Mouse (Mus musculus): ENCODE data around the gene Txn2.

Txn2 gene

GRCm38 (mm10) chr15:77907646-77908518 is 20.9 kb downstream of the Txn2 start:
- DNase-seq (ENCODE audit: extremely low read depth, low read depth) = no peak

DNA sequence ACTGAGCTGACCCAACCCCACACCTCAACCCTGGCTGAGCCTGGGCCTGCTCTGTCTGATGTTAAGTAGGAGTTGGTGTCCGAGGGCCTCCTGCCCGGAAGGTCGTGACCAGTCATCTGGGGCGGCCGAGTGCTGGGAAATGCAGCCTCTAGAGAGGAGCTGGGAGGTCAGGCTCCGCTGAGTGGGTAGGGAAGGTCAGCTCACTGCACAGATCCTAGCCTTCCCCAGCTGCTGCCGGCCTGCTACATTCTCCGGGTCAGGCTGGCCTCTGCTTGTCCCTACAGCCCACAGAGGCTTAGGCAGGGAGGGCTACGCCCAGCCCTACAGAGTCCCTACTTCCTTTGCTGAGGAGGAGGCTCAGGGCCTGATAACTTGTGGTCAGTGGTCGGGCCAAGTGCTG is 22.3 kb downstream of the Txn2 start:
- DNase-seq (ENCODE audit: extremely low read depth, low read depth) = no peak

- DNase-seq (ENCODE audit: extremely low read depth, low read depth) = no peak
These were observed 22.7 kb downstream of the Txn2 start for GRCm38 (mm10) chr15:77906081-77906480.

DNA sequence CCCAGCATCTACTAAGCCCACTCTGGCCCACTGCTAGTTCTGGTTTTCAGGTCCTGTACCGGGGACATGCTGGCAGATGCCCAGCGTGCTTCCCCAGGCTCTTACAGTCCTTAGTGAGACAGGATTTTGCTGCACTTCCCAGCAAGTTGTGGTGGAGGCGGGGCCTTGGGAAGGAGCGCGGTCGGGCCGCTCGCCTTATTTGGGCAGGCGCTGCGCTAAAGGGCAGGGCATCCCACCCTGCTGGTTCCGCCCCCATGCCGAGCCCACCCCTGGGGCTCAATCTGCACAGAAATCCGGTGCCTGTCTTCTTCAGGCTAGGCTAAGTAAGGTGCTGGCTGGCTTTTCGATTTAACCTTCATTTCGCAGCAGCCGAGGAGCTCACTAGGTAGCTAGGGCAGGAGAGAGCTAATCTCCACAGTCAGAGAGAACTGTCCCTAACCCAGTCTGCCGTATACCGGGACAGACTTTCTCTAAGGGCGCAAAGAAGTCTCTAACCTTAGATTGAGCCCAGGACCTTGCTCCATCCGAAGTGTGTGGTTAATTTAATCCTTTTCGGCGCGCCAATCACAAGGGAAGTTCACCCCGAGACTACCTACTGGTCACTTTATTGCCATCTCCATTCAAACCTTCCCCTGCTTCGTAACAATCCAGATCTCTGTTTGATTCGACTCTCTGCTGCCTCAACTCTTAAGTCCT is 23.4 kb downstream of the Txn2 start:
- no peak for DNase-seq (ENCODE audit: extremely low read depth, low read depth)

DNA sequence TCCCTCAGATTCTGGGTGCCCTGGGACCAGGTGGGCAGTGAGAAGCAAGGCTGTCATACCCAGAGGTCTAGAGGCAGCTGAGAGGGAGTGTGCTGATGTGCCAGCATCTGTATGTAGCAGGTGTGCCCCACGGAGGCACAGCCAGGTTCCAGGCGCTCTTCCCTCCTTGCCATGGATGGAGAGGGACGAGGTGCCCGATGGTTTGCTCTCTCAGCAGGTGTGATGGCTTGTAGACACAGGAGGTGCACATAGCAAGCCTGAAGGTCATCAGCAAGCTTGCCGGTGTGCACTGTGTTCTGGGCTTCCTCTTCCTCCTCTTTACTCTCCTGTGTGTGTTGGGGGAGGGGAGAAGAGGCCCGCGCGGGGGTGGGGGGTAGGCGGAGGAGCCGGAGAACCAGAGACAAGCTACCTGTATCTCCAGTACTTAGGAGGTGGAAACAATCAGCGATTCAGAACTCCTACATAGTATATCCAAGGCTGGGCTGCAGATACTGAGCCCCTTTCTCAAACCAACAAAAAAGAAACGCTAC is 24.4 kb downstream of the Txn2 start:
- no peak for DNase-seq (ENCODE audit: extremely low read depth, low read depth)

DNA sequence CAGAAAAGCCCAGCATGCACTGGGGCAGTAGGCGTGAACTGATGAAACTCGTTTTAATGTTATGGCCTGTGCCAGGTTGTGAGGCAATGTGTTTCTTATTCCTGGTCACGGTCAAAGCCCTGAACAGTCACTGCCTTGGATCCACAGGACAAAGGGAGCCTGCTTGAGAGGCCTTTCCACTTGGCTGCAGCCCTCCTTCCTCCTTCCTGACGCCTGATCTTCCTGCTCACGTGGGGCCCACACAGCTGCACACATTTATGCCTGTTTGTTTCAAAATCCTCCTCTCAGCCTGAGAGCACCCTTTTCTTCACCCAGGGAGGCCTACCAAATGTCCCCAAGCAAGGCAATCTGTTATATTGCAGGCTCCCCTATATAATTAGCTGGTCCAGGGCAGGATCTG is 25.6 kb downstream of the Txn2 start:
- DNase-seq (ENCODE audit: extremely low read depth, low read depth) = no peak

DNA sequence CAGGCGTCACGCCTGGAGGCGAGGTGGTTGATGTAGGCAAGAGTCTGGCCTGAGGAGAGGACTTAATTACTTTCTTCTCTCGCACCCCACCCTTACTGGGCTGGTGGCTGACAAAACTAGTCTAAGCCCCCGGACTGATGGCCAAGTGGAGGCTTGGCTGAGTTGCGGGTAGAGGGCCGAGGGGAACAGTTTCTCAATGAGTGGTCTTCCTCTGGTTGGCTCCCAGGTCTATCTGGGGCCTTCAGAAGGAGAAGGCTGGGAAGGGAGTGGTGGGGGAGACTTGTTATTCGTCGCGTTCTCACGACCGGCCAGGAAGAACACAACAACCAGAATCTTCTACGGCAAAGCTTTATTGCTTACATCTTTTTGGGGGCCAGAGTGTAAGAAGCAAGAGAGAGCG is 33.9 kb downstream of the Txn2 start:
- DNase-seq (ENCODE audit: extremely low read depth, low read depth) = no peak

GRCm38 (mm10) chr15:77893292-77893691 is 35.5 kb downstream of the Txn2 start:
- no peak for DNase-seq (ENCODE audit: extremely low read depth, low read depth)

DNA sequence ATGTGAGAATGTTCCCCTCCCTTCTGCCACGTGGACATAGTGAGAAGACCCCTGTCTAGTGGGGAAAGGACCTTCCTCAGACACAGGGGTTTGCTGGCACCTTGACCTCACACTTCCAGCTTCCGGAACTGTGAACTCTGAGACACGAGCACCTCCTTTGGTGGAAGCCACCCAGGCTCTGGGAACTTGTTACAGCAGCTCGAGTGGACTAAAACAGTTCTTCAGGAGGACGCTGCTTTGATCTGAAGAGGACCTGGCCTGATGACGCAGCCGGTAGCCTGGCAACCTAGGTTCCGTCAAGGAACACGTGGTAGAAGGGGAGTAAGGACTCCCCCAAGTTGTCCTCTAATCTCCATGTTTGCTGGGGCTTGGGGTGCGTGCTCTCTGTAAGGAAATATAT is 36.4 kb downstream of the Txn2 start:
- DNase-seq (ENCODE audit: extremely low read depth, low read depth) = no peak

DNA sequence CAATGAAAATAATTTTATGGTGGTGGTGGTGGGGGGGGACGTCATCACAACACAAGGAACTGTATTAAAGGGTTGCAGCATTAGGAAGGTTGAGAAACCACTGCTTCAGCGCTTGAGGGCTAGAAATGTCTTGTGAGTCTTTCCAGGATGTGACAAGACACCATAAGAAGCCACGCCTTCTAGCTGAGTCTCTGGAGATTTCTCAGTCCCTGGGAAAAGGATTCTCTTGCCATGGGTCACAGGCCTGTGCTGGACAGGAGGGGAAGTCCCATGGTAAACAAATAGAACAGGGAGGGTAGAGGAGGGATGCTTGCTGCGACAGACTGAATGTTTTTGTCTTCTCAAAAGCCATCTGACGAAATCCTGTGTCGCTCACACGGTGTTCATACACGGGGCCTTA is 37.0 kb downstream of the Txn2 start:
- DNase-seq (ENCODE audit: extremely low read depth, low read depth) = no peak

DNA sequence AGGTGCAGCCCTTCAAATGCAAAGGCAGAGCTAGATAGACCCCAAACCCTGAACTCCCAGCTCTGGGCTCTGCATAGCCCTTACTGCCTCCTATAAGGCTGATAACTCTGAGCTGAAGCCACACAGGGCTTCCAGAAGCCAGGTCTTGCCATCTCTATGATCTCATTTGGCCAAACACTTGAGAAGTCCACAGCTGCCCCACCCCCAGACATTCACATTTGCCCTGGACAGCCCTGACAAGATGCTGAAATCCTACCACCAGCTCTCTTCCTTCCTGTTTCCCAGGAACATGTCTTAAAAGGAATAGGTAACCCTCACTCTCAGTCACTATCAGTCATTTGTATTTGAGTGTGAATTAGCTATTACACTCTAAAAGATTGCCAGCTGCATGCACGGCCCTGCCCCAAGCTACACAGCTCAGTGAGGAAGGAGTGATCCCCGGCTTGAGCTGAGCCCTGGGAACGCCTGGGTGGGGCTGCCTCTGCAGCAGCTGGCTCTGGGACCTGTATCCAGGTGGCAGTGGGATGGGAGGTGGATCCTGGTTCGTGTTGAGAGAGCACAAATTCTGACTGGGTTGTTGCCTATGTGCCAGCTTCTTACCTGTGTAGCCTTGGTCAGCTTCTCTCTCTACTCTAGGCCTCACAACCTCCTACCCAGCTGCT is 38.9 kb downstream of the Txn2 start:
- DNase-seq (ENCODE audit: extremely low read depth, low read depth) = no peak

DNA sequence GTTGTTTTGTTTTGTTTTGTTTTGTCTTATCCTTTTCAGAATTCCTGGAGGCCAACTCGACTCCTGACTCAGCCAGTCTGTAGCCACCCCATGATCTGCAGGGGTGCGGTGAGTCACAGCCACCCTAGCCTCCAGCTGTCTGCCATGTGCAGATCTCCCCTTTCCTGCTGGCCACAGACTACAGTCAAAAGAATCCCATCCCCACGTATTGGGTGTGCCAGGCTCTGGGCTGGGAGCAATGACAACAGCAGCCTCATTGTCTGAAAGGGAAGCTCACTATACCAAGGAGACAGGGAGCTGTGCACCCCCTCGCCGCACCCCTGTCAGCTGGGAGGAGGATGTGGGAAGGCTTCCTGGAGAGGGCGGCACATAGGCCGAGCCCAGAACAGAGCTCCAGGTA is 40.5 kb downstream of the Txn2 start:
- no peak for DNase-seq (ENCODE audit: extremely low read depth, low read depth)

DNA sequence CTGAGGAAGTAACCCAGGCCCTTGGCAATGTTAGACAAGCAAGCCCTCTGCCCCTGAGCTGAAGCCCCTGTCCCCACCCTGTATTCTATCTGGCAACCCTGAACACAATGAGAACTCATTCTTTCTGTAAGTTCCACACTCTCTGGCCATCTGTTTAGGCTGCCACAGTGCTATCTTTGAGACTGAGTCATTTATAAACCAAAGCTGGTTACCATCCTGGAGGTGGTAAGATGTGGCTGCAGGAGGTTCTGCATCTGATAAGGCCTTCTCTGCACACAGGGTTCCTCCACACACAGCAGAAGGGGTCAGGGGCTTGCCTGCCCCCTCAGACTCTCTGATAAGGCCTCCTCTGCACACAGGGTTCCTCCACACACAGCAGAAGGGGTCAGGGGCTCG is 41.7 kb downstream of the Txn2 start:
- peak; percentile 36 for DNase-seq (ENCODE audit: extremely low read depth, low read depth)

DNA sequence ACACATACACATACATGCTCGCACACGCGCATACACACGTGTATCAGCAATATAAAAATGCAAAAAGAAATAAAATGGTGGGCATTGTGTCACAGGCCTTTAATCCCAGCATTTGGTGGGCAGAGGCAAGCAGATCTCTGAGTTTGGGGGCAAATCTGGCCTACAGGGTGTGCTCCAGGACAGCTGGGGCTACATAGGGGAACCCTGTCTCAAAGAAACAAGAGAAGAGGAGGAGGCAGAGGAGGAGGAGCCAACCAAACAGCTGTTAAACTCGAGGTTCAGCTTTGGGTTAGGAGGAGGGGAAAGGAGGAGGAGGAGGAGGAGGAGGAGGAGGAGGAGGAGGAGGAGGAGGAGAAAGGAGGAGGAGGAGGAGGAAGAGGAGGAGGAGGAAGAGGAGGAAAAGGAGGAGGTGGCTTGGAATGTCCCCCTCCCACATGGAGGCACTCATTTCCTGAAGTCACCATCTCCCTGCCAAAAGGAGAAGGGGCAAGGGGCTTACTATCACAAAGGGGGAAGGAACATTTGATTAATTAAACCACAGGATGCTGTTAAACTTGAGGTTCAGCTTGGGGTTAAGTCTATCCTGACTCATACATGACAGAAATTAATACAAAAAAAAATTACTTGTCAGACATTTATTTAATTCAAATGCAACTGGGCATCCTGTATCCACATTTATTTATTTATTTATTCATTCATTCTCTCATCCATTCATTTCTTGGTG is 42.3 kb downstream of the Txn2 start:
- DNase-seq (ENCODE audit: extremely low read depth, low read depth) = peak; percentile 38

DNA sequence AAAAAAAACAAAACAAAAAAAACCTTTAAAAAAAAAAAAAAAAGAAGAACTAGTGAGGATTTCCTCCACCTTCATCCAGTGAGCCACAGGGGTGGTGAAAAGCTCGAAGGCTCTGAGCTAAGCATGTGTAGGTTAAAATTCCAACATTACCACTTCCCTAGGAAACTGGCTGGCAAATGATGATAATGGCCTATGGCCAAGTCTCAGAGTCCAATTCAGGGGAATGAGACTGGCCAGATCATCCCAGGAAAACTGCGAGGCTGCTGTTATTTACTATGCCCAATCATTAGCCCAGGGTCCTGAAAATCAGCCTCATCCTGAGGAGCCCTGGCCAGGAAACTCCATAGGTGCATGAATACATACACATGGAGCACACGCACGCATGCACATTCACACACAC is 42.9 kb downstream of the Txn2 start:
- no peak for DNase-seq (ENCODE audit: extremely low read depth, low read depth)

DNA sequence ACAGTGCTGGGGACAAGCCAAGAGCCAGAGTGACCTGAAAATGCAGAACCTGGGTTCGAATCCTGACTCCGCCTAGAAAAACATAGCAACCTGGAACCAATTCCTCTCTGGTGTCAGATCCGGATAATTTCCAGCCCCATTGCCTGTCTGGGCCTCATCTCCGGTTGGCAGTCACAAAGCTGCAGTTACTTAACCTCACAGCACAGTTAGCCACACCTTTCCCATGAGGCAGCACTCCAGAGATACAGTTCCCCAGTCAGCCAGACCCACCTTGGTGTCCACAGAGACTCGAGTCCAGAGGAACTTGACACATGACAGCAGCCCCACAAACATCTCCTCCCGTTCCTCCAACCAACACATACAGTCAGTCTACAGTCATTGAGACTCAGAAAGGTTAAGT is 43.6 kb downstream of the Txn2 start:
- DNase-seq (ENCODE audit: extremely low read depth, low read depth) = no peak

- no peak for DNase-seq (ENCODE audit: extremely low read depth, low read depth)
These were observed 45.2 kb downstream of the Txn2 start for GRCm38 (mm10) chr15:77883697-77884010.

GRCm38 (mm10) chr15:77882797-77883696 is 45.8 kb downstream of the Txn2 start:
- DNase-seq (ENCODE audit: extremely low read depth, low read depth) = no peak

DNA sequence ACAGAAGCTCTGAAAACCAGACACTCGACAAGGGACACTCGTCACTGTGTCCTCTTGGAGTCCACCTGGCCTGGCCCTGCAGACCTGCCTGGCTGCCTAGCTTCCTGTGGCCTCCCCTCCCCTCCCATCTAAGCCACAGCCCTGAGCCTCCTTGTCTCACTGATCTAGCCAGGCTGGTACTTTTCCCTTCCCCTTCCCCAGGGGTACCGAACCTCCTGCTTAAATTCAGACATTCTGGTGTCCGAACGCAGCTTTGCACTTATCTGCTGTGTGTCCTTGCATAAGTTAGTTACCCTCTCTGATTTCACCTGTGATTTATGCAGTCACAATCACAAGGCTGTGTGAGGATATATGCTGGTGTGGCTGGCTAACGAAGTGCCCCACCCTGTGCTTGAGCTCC is 46.5 kb downstream of the Txn2 start:
- DNase-seq (ENCODE audit: extremely low read depth, low read depth) = no peak

GRCm38 (mm10) chr15:77881698-77882097 is 47.1 kb downstream of the Txn2 start:
- peak; percentile 99 for DNase-seq (ENCODE audit: extremely low read depth, low read depth)

DNA sequence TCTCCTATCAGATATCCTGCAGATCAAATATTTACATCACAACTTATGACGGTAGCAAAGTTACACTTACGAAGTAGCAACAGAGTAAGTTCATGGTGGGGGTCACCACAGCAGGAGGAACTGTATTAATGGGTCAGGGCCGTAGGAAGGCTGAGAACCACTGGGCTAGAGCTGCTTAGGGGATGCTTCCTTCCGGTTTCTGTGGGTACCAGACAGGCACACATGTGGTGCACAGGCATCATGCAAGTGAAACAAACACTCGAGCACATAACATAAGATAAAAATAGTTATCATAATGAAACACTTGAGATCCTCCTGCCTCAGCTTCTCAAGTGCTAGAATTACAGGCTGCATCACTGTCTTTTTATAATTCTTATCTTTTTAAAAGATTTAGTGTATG is 48.1 kb downstream of the Txn2 start:
- no peak for DNase-seq (ENCODE audit: extremely low read depth, low read depth)

All from MEL-GATA-1-ER (cell line).